Mouse (Mus musculus) MEL (cell line): ENCODE results near the gene Higd1c. TPM values are rescaled to one million over a fixed set of nuclear protein-coding genes. Genes with fewer than 3 reads are reported as not detected.
"Not testable (repeated sequence)": the region's sequence is repeated elsewhere in the genome, so short reads cannot be mapped to it uniquely, and the experiment has no call there.

Experiments used
- DNase-seq: peaks from one replicate; pipeline ENCODE4 v3.0.0; 2011; ENCODE audit warnings: low read depth, low spot score
- H3K27ac ChIP-seq: 2 replicates; pipeline ENCODE4 v1.5.1; 2012; ENCODE audit warnings: low read depth, mild to moderate bottlenecking, control low read depth, low read length, moderate library complexity; ENCODE audit not compliant: control insufficient read depth
- H3K27me3 ChIP-seq, 2 experiments: fragments of 150-350 bp in 1 of 2; sonication (generic) in 1 of 2; 2 replicates each; pipeline ENCODE4 v1.6.1; 2012; ENCODE audit warnings: low read length in 2 of 2, mild to moderate bottlenecking in 2 of 2, improper control_type of control experiment in 1 of 2, moderate library complexity in 1 of 2; ENCODE audit not compliant: insufficient read depth in 2 of 2, control insufficient read depth in 1 of 2
- H3K36me3 ChIP-seq, 2 experiments: 2 replicates each; pipeline ENCODE4 v1.6.1; 2012 to 2014; ENCODE audit warnings: low read length in 2 of 2, improper control_type of control experiment in 1 of 2, inconsistent platforms in 1 of 2, mild to moderate bottlenecking in 1 of 2; ENCODE audit not compliant: insufficient read depth in 2 of 2, control insufficient read depth in 1 of 2
- H3K4me1 ChIP-seq, 2 experiments: fragments of 150-350 bp in 1 of 2; sonication (generic) in 1 of 2; 2 replicates each; pipeline ENCODE4 v1.6.1; 2012; ENCODE audit warnings: low read length in 2 of 2, improper control_type of control experiment in 1 of 2, mild to moderate bottlenecking in 1 of 2; ENCODE audit not compliant: insufficient read depth in 2 of 2, control insufficient read depth in 1 of 2
- H3K4me3 ChIP-seq, 2 experiments: fragments of 150-350 bp in 1 of 2; sonication (generic) in 1 of 2; 2 replicates each; pipeline ENCODE4 v1.5.1; 2012; ENCODE audit warnings: low read depth in 2 of 2, low read length in 2 of 2, mild to moderate bottlenecking in 2 of 2, moderate library complexity in 2 of 2, control low read depth in 1 of 2, improper control_type of control experiment in 1 of 2; ENCODE audit not compliant: control insufficient read depth in 1 of 2, insufficient read depth in 1 of 2
- H3K79me2 ChIP-seq: 2 replicates; pipeline ENCODE4 v1.6.1; 2012; ENCODE audit warnings: mild to moderate bottlenecking, low read length, moderate library complexity; ENCODE audit not compliant: control insufficient read depth, poor library complexity, insufficient read depth
- H3K9ac ChIP-seq: 2 replicates; pipeline ENCODE4 v1.6.1; 2012; ENCODE audit warnings: low read depth, mild to moderate bottlenecking, control low read depth, low read length, moderate library complexity; ENCODE audit not compliant: control insufficient read depth, poor library complexity, severe bottlenecking
- H3K9me3 ChIP-seq: fragments of 150-350 bp; sonication (generic); replicated peaks from 2 replicates; pipeline ENCODE4 v1.6.1; 2012; ENCODE audit warnings: mild to moderate bottlenecking, low read length, improper control_type of control experiment, moderate library complexity; ENCODE audit not compliant: insufficient read depth
- CHD2 ChIP-seq: IDR thresholded peaks from 2 replicates; pipeline ENCODE4 v1.6.1; 2011; ENCODE audit warnings: low read length, improper control_type of control experiment
- ETS1 ChIP-seq: IDR thresholded peaks from 2 replicates; pipeline ENCODE4 v1.6.1; 2012; ENCODE audit warnings: low read depth, mild to moderate bottlenecking, inconsistent platforms, low read length, improper control_type of control experiment, moderate library complexity
- GABPA ChIP-seq: IDR thresholded peaks from 2 replicates; pipeline ENCODE4 v1.6.1; 2012; ENCODE audit warnings: low read depth, mild to moderate bottlenecking, inconsistent platforms, low read length, improper control_type of control experiment, moderate library complexity
- HCFC1 ChIP-seq: IDR thresholded peaks from 2 replicates; pipeline ENCODE4 v1.6.1; 2012; ENCODE audit warnings: low read depth, mild to moderate bottlenecking, inconsistent platforms, low read length, improper control_type of control experiment, moderate library complexity
- JUND ChIP-seq: IDR thresholded peaks from 2 replicates; pipeline ENCODE4 v1.6.1; 2011; ENCODE audit warnings: low read depth, mild to moderate bottlenecking, improper control_type of control experiment, low read length
- MEF2A ChIP-seq: IDR thresholded peaks from 2 replicates; pipeline ENCODE4 v1.6.1; 2014; ENCODE audit warnings: low read depth, mild to moderate bottlenecking, inconsistent platforms, low read length, improper control_type of control experiment; ENCODE audit not compliant: poor library complexity, insufficient replicate concordance, severe bottlenecking; ENCODE audit errors: extremely low read depth
- MYB ChIP-seq: IDR thresholded peaks from 2 replicates; pipeline ENCODE4 v1.6.1; 2011; ENCODE audit warnings: mild to moderate bottlenecking, low read depth, low read length, improper control_type of control experiment
- MYC ChIP-seq: IDR thresholded peaks from 2 replicates; pipeline ENCODE4 v1.6.1; 2011; ENCODE audit warnings: low read depth, mild to moderate bottlenecking, low read length, improper control_type of control experiment, moderate library complexity
- NELFE ChIP-seq: IDR thresholded peaks from 2 replicates; pipeline ENCODE4 v1.6.1; 2011; ENCODE audit warnings: low read depth, low read length, improper control_type of control experiment
- NRF1 ChIP-seq: IDR thresholded peaks from 2 replicates; pipeline ENCODE4 v1.6.1; 2014; ENCODE audit warnings: low read depth, mild to moderate bottlenecking, inconsistent platforms, low read length, improper control_type of control experiment, moderate library complexity; ENCODE audit not compliant: poor library complexity, insufficient read depth, severe bottlenecking
- POLR2A ChIP-seq, 2 experiments: IDR thresholded peaks; 2 replicates each; pipeline ENCODE4 v1.6.1; 2011 to 2012; ENCODE audit warnings: low read length in 2 of 2, mild to moderate bottlenecking in 2 of 2, control low read depth in 1 of 2, improper control_type of control experiment in 1 of 2, low read depth in 1 of 2, moderate library complexity in 1 of 2; ENCODE audit not compliant: control insufficient read depth in 1 of 2, insufficient read depth in 1 of 2, poor library complexity in 1 of 2
- RAD21 ChIP-seq: IDR thresholded peaks from 2 replicates; pipeline ENCODE4 v1.6.1; 2011; ENCODE audit warnings: mild to moderate bottlenecking, low read depth, low read length, improper control_type of control experiment
- SIN3A ChIP-seq: IDR thresholded peaks from 2 replicates; pipeline ENCODE4 v1.6.1; 2012; ENCODE audit warnings: low read length, improper control_type of control experiment, inconsistent platforms
- TAL1 ChIP-seq: IDR thresholded peaks from 2 replicates; pipeline ENCODE4 v1.6.1; 2012; ENCODE audit warnings: mild to moderate bottlenecking, inconsistent platforms, low read length, moderate library complexity, mixed read lengths
- TBP ChIP-seq: IDR thresholded peaks from 2 replicates; pipeline ENCODE4 v1.8.0; 2011; ENCODE audit warnings: low read depth, low read length, improper control_type of control experiment
- UBTF ChIP-seq: IDR thresholded peaks from 2 replicates; pipeline ENCODE4 v1.6.1; 2012; ENCODE audit warnings: low read depth, mild to moderate bottlenecking, inconsistent platforms, low read length, improper control_type of control experiment, moderate library complexity, borderline replicate concordance; ENCODE audit not compliant: insufficient read depth
- USF1 ChIP-seq: IDR thresholded peaks from 2 replicates; pipeline ENCODE4 v1.6.1; 2014; ENCODE audit warnings: low read depth, mild to moderate bottlenecking, inconsistent platforms, low read length, improper control_type of control experiment, moderate library complexity
- USF2 ChIP-seq, 2 experiments: IDR thresholded peaks; 2 replicates each; pipeline ENCODE4 v1.6.1; 2011 to 2012; ENCODE audit warnings: improper control_type of control experiment in 2 of 2, low read length in 2 of 2, borderline replicate concordance in 1 of 2, inconsistent platforms in 1 of 2, low read depth in 1 of 2, mild to moderate bottlenecking in 1 of 2; ENCODE audit not compliant: insufficient read depth in 1 of 2
- ZC3H11A ChIP-seq: IDR thresholded peaks from 2 replicates; pipeline ENCODE4 v1.6.1; 2012; ENCODE audit warnings: low read depth, mild to moderate bottlenecking, inconsistent platforms, low read length, improper control_type of control experiment
- ZKSCAN1 ChIP-seq: IDR thresholded peaks from 2 replicates; pipeline ENCODE4 v1.6.1; 2012; ENCODE audit warnings: low read depth, mild to moderate bottlenecking, inconsistent platforms, low read length, improper control_type of control experiment, moderate library complexity
- ZNF384 ChIP-seq: IDR thresholded peaks from 2 replicates; pipeline ENCODE4 v1.6.1; 2012; ENCODE audit warnings: low read depth, mild to moderate bottlenecking, inconsistent platforms, low read length, improper control_type of control experiment
- polyA plus RNA-seq, 2 experiments: library from polyadenylated mRNA; stranded (reverse) in 1 of 2; unstranded in 1 of 2; fragments of >175 nt in 1 of 2; fragments of >200 nt in 1 of 2; gene quantifications; 2 replicates each; pipeline versions ENCODE4 v1.2.1 to v1.2.4; 2012; ENCODE audit warnings: low replicate concordance in 2 of 2, low read depth in 1 of 2; ENCODE audit not compliant: insufficient read length in 2 of 2, insufficient read depth in 1 of 2, missing spikeins in 1 of 2
- total RNA-seq: library from RNA; depleted of rRNA; stranded (reverse); fragments of 300-350 nt; gene quantifications from 2 replicates; pipeline ENCODE4 v1.2.3, GENCODE M21; 2012

The Higd1c gene
- total and polyA plus RNA-seq, 3 experiments: not detected

GRCm38 (mm10) chr15:100421758-100422197 lies 57.4 kb downstream of the Higd1c start, which contains the start of gene Gm5475:
Gene Gm5475, plus strand, starts transcription at chr15:100422147.
- peaks cover 54% of the 10 kb centered on the region for H3K79me2 ChIP-seq
- peak within 1 kb of the TSS; percentile 85 to 98 for H3K4me3 ChIP-seq
- H3K27me3 ChIP-seq, H3K9me3 ChIP-seq, DNase-seq: not testable (repeated sequence)
- peaks cover 33 to 40% of the 10 kb centered on the region in 2 experiments for H3K4me1 ChIP-seq
- H3K27ac ChIP-seq: peak within 1 kb of the TSS; percentile 94
- TF ChIP-seq HCFC1: 0 out of 2 replicates have a peak, but pooled peaks have one; percentile 30
- H3K9ac ChIP-seq: peak within 1 kb of the TSS; percentile 96
- peaks cover 8 to 36% of the 10 kb centered on the region in 2 experiments; a peak in 3 of 4 replicates for H3K36me3 ChIP-seq

GRCm38 (mm10) chr15:100422476-100422875 lies 58.1 kb downstream of the Higd1c start:
- TF ChIP-seq HCFC1 (no peak), ZC3H11A (no peak), RAD21 (no peak), MEF2A (no peak), UBTF (peak; percentile 84; the same call in 1 of the 2 replicates)
- Histone ChIP-seq H3K9me3 (no peaks in the 10 kb centered on the region), H3K4me3 (peak overlapping the region; percentile 85 to 98), H3K79me2 (peaks cover 48% of the 10 kb centered on the region), H3K27me3 (no peaks in the 10 kb centered on the region), H3K27ac (peak overlapping the region; percentile 44), H3K36me3 (peaks cover 7 to 34% of the 10 kb centered on the region in 2 experiments; a peak in 3 of 4 replicates), H3K4me1 (peaks cover 33 to 37% of the 10 kb centered on the region in 2 experiments), H3K9ac (peak overlapping the region; percentile 96)
- peak; percentile 64 for DNase-seq

GRCm38 (mm10) chr15:100422899-100423860 lies 58.8 kb downstream of the Higd1c start:
- peak overlapping the region; percentile 44 for H3K27ac ChIP-seq
- peak; percentile 98 for DNase-seq
- H3K4me1 ChIP-seq: peaks cover 27 to 31% of the 10 kb centered on the region in 2 experiments
- TF ChIP-seq MYB (no peak), ZKSCAN1 (no peak), TAL1 (no peak), CHD2 (no peak), USF1 (peak; percentile 56; the same call in 1 of the 2 replicates), ZC3H11A (no peak), NELFE (peak; percentile 97), JUND (no peak), ETS1 (no peak), USF2 (IDR thresholded peaks at IDR 0.05; ENCODE audit: borderline replicate concordance in 1 of 2, insufficient read depth in 1 of 2, low read depth in 1 of 2, low read length in 2 of 2) (no peak), NRF1 (peak; percentile 50; the same call in 1 of the 2 replicates), ZNF384 (peak; percentile 68), SIN3A (peak; percentile 83), GABPA (no peak), POLR2A (IDR thresholded peaks at IDR 0.05; ENCODE audit: control insufficient read depth in 1 of 2, insufficient read depth in 1 of 2, low read depth in 1 of 2, low read length in 2 of 2, poor library complexity in 1 of 2) (peak; percentile 98 to 99), RAD21 (no peak), MYC (no peak), MEF2A (peak; percentile 6; the same call in 1 of the 2 replicates), TBP (peak; percentile 60)

More at GRCm38 (mm10) chr15:100422899-100423860, 58.8 kb downstream of the Higd1c start:
- H3K4me3 ChIP-seq: peak overlapping the region; percentile 85 to 98
- H3K9ac ChIP-seq: peak overlapping the region; percentile 96
- peaks cover 2 to 29% of the 10 kb centered on the region in 2 experiments; a peak in 2 of 4 replicates for H3K36me3 ChIP-seq
- H3K79me2 ChIP-seq: peaks cover 42% of the 10 kb centered on the region
- no peaks in the 10 kb centered on the region for H3K9me3 ChIP-seq
- H3K27me3 ChIP-seq: no peaks in the 10 kb centered on the region
